Mouse (Mus musculus): Measurements from ENCODE around the gene Drc7. TPM values are rescaled to one million over a fixed set of nuclear protein-coding genes. Genes with fewer than 3 reads are reported as not detected.

Drc7 gene
- polyA plus RNA-seq (2014; fragmentation: Illumina TruSeq; extraction: RNeasy Lipid Tissue Mini Kit (QIAGEN cat#74804); ENCODE audit: insufficient read depth, low read depth, low replicate concordance): 8.8 TPM

DNA sequence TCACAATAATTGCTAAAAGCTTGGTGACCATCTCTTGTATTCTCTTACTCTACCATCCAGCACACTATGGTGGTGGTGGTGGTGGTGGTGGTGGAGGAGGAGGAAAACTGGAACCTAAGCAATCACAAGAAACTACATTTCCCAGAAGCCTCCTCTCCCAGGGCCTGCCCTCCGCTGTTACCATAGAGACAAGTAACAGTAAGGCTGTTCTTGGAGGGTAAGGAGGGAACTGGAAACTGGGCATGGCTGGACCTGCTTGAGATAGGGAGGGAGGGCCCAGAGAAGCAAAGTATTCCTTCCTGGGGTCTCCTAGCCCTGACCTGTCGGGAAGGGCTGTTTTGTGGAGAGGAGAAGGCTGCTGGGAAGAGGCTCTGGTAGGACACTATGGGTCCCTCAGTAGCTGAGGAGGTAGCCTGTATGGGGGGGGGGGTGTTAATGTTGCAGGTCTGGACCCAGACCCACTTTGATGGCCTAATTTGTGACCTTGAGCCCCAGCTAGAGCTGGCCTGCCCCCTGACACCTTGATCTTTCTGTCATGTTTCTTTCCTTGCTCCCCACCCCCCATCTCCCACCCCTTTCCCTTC is at the start of gene Drc7:
Drc7 (plus strand) TSS at position 177 of the 584 bp plus-strand sequence.

DNA sequence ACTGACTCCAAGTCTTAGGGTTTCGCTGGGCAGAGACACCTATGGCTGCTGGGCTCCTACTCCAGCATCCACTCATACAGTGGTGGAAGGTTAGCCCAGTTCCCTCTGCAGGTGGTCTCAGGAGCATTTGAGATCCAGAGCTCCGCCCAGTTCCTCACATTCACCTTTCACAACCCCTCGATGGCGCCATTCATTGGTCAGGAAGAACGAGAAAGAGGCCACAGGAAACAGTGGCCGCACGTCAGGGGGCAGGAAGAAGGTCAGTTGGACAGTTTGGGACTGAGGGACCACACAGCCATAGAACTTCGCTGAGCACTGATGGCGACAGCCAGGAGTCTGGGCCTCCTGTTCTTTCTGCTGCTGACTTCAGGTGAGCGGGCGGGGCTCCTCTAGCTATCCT is 37.5 kb upstream of the Drc7 start, which contains the start of gene Adgrg3:
Adgrg3 (plus strand) TSS at position 242 of the 400 bp plus-strand sequence.

DNA sequence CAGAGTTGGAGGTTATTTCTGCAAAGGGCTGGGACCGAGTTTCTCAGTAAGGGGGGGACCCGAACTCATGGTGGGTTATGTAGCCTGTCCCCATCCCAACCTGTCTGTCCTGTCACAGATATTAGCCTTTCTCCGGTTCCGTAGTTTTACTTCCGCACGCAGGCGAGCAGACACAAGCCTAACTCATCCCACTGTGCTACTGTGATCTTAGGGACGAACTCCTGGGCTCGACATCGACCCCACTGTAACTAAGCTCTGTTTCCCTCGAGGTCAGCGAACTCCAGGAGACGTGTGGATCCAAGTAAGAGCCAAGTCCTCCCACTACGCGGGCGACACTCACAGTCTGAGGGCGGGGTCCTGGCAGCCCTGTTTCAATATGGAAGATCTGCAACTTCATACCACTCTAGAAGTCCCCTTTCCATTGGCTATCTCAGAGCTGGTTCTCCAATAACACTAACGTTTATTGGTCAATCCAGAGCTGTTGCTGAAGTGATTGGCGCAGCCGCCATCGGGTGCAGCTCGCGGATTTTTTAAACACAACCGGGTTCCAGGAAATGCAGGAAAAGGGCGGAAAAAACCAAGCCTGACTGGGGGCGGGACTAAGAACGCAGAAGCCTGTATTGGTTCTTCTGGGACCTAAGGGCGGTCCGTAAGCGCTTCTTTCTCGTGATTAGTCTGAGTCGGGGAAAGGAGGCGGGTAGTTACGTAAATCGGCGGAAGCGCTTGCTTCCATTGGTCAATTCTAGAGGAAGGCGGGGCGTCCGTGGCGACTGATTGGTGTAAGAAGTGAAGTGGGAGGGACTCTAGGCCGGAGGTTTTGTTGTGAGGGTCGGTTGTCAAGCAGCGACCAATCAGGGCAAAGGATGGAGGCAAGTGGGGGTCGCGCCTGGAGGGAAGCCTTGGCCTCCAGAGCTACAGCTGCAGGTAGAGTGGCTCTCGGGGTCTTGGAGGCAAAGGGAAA is 25.8 kb downstream of the Drc7 start, which contains the start of gene Katnb1:
Katnb1 (plus strand) TSS at position 806 of the 961 bp plus-strand sequence.

Other genes with a start within 250 kb of the Drc7 start
- 29.6 TPM for gene Ccl17, start 244.7 kb upstream of the Drc7 start, polyA plus RNA-seq (2014; fragmentation: Illumina TruSeq; extraction: RNeasy Lipid Tissue Mini Kit (QIAGEN cat#74804); ENCODE audit: insufficient read depth, low read depth, low replicate concordance)
- 32.7 TPM for gene Coq9, start 216.8 kb upstream of the Drc7 start, polyA plus RNA-seq (2014; fragmentation: Illumina TruSeq; extraction: RNeasy Lipid Tissue Mini Kit (QIAGEN cat#74804); ENCODE audit: insufficient read depth, low read depth, low replicate concordance)
- 22.1 TPM for gene Ciapin1, start 216.7 kb upstream of the Drc7 start, polyA plus RNA-seq (2014; fragmentation: Illumina TruSeq; extraction: RNeasy Lipid Tissue Mini Kit (QIAGEN cat#74804); ENCODE audit: insufficient read depth, low read depth, low replicate concordance)
- gene Polr2c, start 197.7 kb upstream of the Drc7 start, polyA plus RNA-seq (2014; fragmentation: Illumina TruSeq; extraction: RNeasy Lipid Tissue Mini Kit (QIAGEN cat#74804); ENCODE audit: insufficient read depth, low read depth, low replicate concordance): 60.7 TPM
- 21.7 TPM for gene Dok4, start 178.8 kb upstream of the Drc7 start, polyA plus RNA-seq (2014; fragmentation: Illumina TruSeq; extraction: RNeasy Lipid Tissue Mini Kit (QIAGEN cat#74804); ENCODE audit: insufficient read depth, low read depth, low replicate concordance)
- 8.3 TPM for gene Ccdc102a, start 137.0 kb upstream of the Drc7 start, polyA plus RNA-seq (2014; fragmentation: Illumina TruSeq; extraction: RNeasy Lipid Tissue Mini Kit (QIAGEN cat#74804); ENCODE audit: insufficient read depth, low read depth, low replicate concordance)
- 1.3 TPM for gene Adgrg5, start 131.4 kb upstream of the Drc7 start, polyA plus RNA-seq (2014; fragmentation: Illumina TruSeq; extraction: RNeasy Lipid Tissue Mini Kit (QIAGEN cat#74804); ENCODE audit: insufficient read depth, low read depth, low replicate concordance)
- 29.7 TPM for gene Adgrg1, start 80.4 kb upstream of the Drc7 start, polyA plus RNA-seq (2014; fragmentation: Illumina TruSeq; extraction: RNeasy Lipid Tissue Mini Kit (QIAGEN cat#74804); ENCODE audit: insufficient read depth, low read depth, low replicate concordance)
- 2.0 TPM for gene Adgrg3, start 37.4 kb upstream of the Drc7 start, polyA plus RNA-seq (2014; fragmentation: Illumina TruSeq; extraction: RNeasy Lipid Tissue Mini Kit (QIAGEN cat#74804); ENCODE audit: insufficient read depth, low read depth, low replicate concordance)
- 5.5 TPM for gene Katnb1, start 26.1 kb downstream of the Drc7 start, polyA plus RNA-seq (2014; fragmentation: Illumina TruSeq; extraction: RNeasy Lipid Tissue Mini Kit (QIAGEN cat#74804); ENCODE audit: insufficient read depth, low read depth, low replicate concordance)
- gene Kifc3, start 147.7 kb downstream of the Drc7 start, polyA plus RNA-seq (2014; fragmentation: Illumina TruSeq; extraction: RNeasy Lipid Tissue Mini Kit (QIAGEN cat#74804); ENCODE audit: insufficient read depth, low read depth, low replicate concordance): 36.8 TPM

Data from lung, adult 10 weeks (tissue).